Mouse (Mus musculus) limb, embryonic 12.5 days (tissue): ENCODE results near the gene Slc6a13. TPM values are rescaled to one million over a fixed set of nuclear protein-coding genes. Genes with fewer than 3 reads are reported as not detected.

Experiments
- ATAC-seq: fragments of 200-750 bp; cut with Nextera tagmentation; 2 replicates; pipeline ENCODE4 v1.8.0; 2017; ENCODE audit warnings: low read depth, moderate TSS enrichment; ENCODE audit not compliant: insufficient number of reproducible peaks, insufficient read depth, low FRiP score, low TSS enrichment
- H3K27ac ChIP-seq: fragments of 300-500 bp; sonication (generic); 2 replicates; pipeline ENCODE4 v1.5.1; 2016; ENCODE audit warnings: mild to moderate bottlenecking, moderate library complexity
- H3K27me3 ChIP-seq: fragments of 300-500 bp; sonication (generic); 2 replicates; pipeline ENCODE4 v1.6.1; 2016; ENCODE audit warnings: mild to moderate bottlenecking, moderate library complexity
- H3K36me3 ChIP-seq: fragments of 300-500 bp; sonication (generic); 2 replicates; pipeline ENCODE4 v1.6.1; 2016; ENCODE audit warnings: mild to moderate bottlenecking, moderate library complexity
- H3K4me1 ChIP-seq: fragments of 300-500 bp; sonication (generic); replicated peaks from 2 replicates; pipeline ENCODE4 v1.6.1; 2016
- H3K4me2 ChIP-seq: fragments of 300-500 bp; sonication (generic); 2 replicates; pipeline ENCODE4 v1.6.1; 2016; ENCODE audit warnings: mild to moderate bottlenecking, moderate library complexity
- H3K4me3 ChIP-seq: fragments of 300-500 bp; sonication (generic); replicated peaks from 2 replicates; pipeline ENCODE4 v1.5.1; 2016; ENCODE audit warnings: mild to moderate bottlenecking
- H3K9ac ChIP-seq: fragments of 300-500 bp; sonication (generic); replicated peaks from 2 replicates; pipeline ENCODE4 v1.6.1; 2016; ENCODE audit warnings: mild to moderate bottlenecking, moderate library complexity
- H3K9me3 ChIP-seq: fragments of 300-500 bp; sonication (generic); 2 replicates; pipeline ENCODE4 v1.6.1; 2016; ENCODE audit warnings: mild to moderate bottlenecking, moderate library complexity
- WGBS: fragments of 180-500 bp; shearing (Covaris S2); methylation state at CpG from one replicate; pipeline ENCODE4 v1.1.7; 2016; 5-methylcytosine and 5-hydroxymethylcytosine counted together
- microRNA-seq: library from miRNA; unstranded; fragments of <30 nt; microRNA quantifications from one replicate; pipeline ENCODE4, GENCODE M21; 2017
- polyA plus RNA-seq: library from polyadenylated mRNA; unstranded; fragments of >200 nt; fragmentation: Nextera tagmentation; extraction: Ambion mirVana; gene quantifications from 2 replicates; pipeline ENCODE4 v1.2.1, GENCODE M21; 2016

Gene Slc6a13
- polyA plus RNA-seq, 1 experiment from 2014 or later, result 1.0 TPM

- H3K4me3 ChIP-seq, result no peak overlapping the region
- peaks cover 19% of the 10 kb centered on the region for H3K27me3 ChIP-seq
- WGBS, result 60% methylated on average over 10 of the region's 10 CpGs
- no peak overlapping the region for H3K4me2 ChIP-seq
- H3K4me1 ChIP-seq, result 0 out of 2 replicates have a peak, but pooled peaks cover 5% of the 10 kb centered on the region
- H3K36me3 ChIP-seq, result no peaks in the 10 kb centered on the region
- no peak overlapping the region for H3K9ac ChIP-seq
- no peak overlapping the region for H3K27ac ChIP-seq
- no peak for ATAC-seq
- no peaks in the 10 kb centered on the region for H3K9me3 ChIP-seq
Measured at GRCm38 (mm10) chr6:121382071-121382470, 82.0 kb downstream of the Slc6a13 start.

GRCm38 (mm10) chr6:121385397-121385796 lies 85.4 kb downstream of the Slc6a13 start:
- ATAC-seq, result no peak
- Histone ChIP-seq H3K9ac (no peak overlapping the region), H3K4me2 (no peak overlapping the region), H3K9me3 (no peaks in the 10 kb centered on the region), H3K36me3 (no peaks in the 10 kb centered on the region), H3K4me3 (no peak overlapping the region), H3K4me1 (0 out of 2 replicates have a peak, but pooled peaks cover 5% of the 10 kb centered on the region), H3K27me3 (peaks cover 27% of the 10 kb centered on the region), H3K27ac (no peak overlapping the region)
- 76% methylated on average over 3 of the region's 3 CpGs for WGBS

Small RNA genes lying within 50 kb of the gene (microRNA-seq; reads per million reads assigned to microRNA genes)
- gene Gm24855, result not detected

Other genes starting within 250 kb of the Slc6a13 start
- gene Mical3, start 169.2 kb upstream of the Slc6a13 start, polyA plus RNA-seq, result 10.0 and 10.8 TPM in 2 replicates
- gene Pex26, start 116.6 kb upstream of the Slc6a13 start, polyA plus RNA-seq, result 10.0 and 10.9 TPM in 2 replicates
- gene Tuba8, start 89.5 kb upstream of the Slc6a13 start, polyA plus RNA-seq, result 0.20 and 0.29 TPM in 2 replicates
- 0.74 and 0.81 TPM in 2 replicates for gene Usp18, start 54.3 kb upstream of the Slc6a13 start, polyA plus RNA-seq
- gene Slc6a12, start 42.8 kb downstream of the Slc6a13 start, polyA plus RNA-seq, result not detected in 2 replicates
- 0.03 and 0.14 TPM in 2 replicates for gene Iqsec3, start 173.5 kb downstream of the Slc6a13 start, polyA plus RNA-seq